Mouse (Mus musculus) liver, adult 2 months (tissue): ENCODE results near the gene Sipa1l3.

ENCODE experiments used
- CTCF ChIP-seq: fragments of 200-500 bp; IDR thresholded peaks from 2 replicates; pipeline ENCODE4 v1.5.1; 2011; ENCODE audit warnings: low read depth, low read length, control low read depth
- POLR2A ChIP-seq: fragments of 200-500 bp; IDR thresholded peaks from 2 replicates; pipeline ENCODE4 v1.6.1; 2011; ENCODE audit warnings: low read length, control low read depth; ENCODE audit not compliant: insufficient read depth; ENCODE audit errors: extremely low read depth

- TF ChIP-seq CTCF (no peak), POLR2A (no peak)
Observed at GRCm38 (mm10) chr7:29512729-29513128, 5.7 kb downstream of the Sipa1l3 start.
